Mouse (Mus musculus) embryonic fibroblast, embryonic 13.5 days (primary cell): ENCODE results near the gene Wdfy2. TPM values are rescaled to one million over a fixed set of nuclear protein-coding genes. Genes with fewer than 3 reads are reported as not detected.

ENCODE experiments used
- H3K27ac ChIP-seq: 2 replicates; pipeline ENCODE4 v1.5.1; 2012; ENCODE audit warnings: low read length, control low read depth, inconsistent platforms; ENCODE audit not compliant: insufficient read depth
- H3K4me1 ChIP-seq: 2 replicates; pipeline ENCODE4 v1.6.1; 2011; ENCODE audit warnings: low read length; ENCODE audit not compliant: control insufficient read depth, insufficient read depth
- H3K4me3 ChIP-seq: 2 replicates; pipeline ENCODE4 v1.5.1; 2011; ENCODE audit warnings: mild to moderate bottlenecking, control low read depth, low read length; ENCODE audit not compliant: insufficient read depth
- CTCF ChIP-seq: IDR thresholded peaks from 2 replicates; pipeline ENCODE4 v1.5.1; 2011; ENCODE audit warnings: mild to moderate bottlenecking, control low read depth, low read length, moderate library complexity, borderline replicate concordance; ENCODE audit not compliant: insufficient read depth
- POLR2A ChIP-seq: IDR thresholded peaks from 2 replicates; pipeline ENCODE4 v1.6.1; 2011; ENCODE audit warnings: low read depth, mild to moderate bottlenecking, control low read depth, low read length, moderate library complexity
- polyA plus RNA-seq: library from polyadenylated mRNA; stranded (reverse); fragments of >200 nt; gene quantifications from 2 replicates; pipeline ENCODE4 v1.2.4, GENCODE M21; 2011; ENCODE audit warnings: low read depth; ENCODE audit not compliant: missing spikeins, insufficient read length

The Wdfy2 gene
- polyA plus RNA-seq, 1 experiment = 17.5 TPM

- no peaks in the 10 kb centered on the region for H3K4me1 ChIP-seq
- TF ChIP-seq POLR2A (no peak), CTCF (no peak)
Observed at GRCm38 (mm10) chr14:62916488-62917034, 79.1 kb downstream of the Wdfy2 start.

GRCm38 (mm10) chr14:62921401-62921800 is 83.9 kb downstream of the Wdfy2 start:
- Histone ChIP-seq H3K27ac (no peak overlapping the region), H3K4me1 (no peaks in the 10 kb centered on the region), H3K4me3 (no peak overlapping the region)
- no peak for TF ChIP-seq CTCF
- no peak for TF ChIP-seq POLR2A

More at GRCm38 (mm10) chr14:62916488-62917034, 79.1 kb downstream of the Wdfy2 start:
- H3K27ac ChIP-seq = no peak overlapping the region
- H3K4me3 ChIP-seq = no peak overlapping the region

GRCm38 (mm10) chr14:62922637-62923036 is 85.2 kb downstream of the Wdfy2 start:
- TF ChIP-seq CTCF (no peak), POLR2A (no peak)
- H3K4me1 ChIP-seq = no peaks in the 10 kb centered on the region
- H3K27ac ChIP-seq = no peak overlapping the region
- no peak overlapping the region for H3K4me3 ChIP-seq

GRCm38 (mm10) chr14:62924800-62925199 is 87.3 kb downstream of the Wdfy2 start:
- no peak; the same call in 1 of the 2 replicates for TF ChIP-seq CTCF
- no peak for TF ChIP-seq POLR2A
- H3K27ac ChIP-seq = no peak overlapping the region

GRCm38 (mm10) chr14:62928101-62928541 is 90.6 kb downstream of the Wdfy2 start:
- TF ChIP-seq CTCF = no peak
- no peak for TF ChIP-seq POLR2A
- Histone ChIP-seq H3K4me1 (no peaks in the 10 kb centered on the region), H3K27ac (no peak overlapping the region), H3K4me3 (no peak overlapping the region)

More at GRCm38 (mm10) chr14:62924800-62925199, 87.3 kb downstream of the Wdfy2 start:
- Histone ChIP-seq H3K4me1 (no peaks in the 10 kb centered on the region), H3K4me3 (no peak overlapping the region)

- Histone ChIP-seq H3K4me1 (no peaks in the 10 kb centered on the region), H3K4me3 (no peak overlapping the region), H3K27ac (no peak overlapping the region)
- no peak for TF ChIP-seq CTCF
- no peak for TF ChIP-seq POLR2A
Observed at GRCm38 (mm10) chr14:62935361-62935760, 97.9 kb downstream of the Wdfy2 start.

- no peaks in the 10 kb centered on the region for H3K4me1 ChIP-seq
- H3K27ac ChIP-seq = no peak overlapping the region
- no peak overlapping the region for H3K4me3 ChIP-seq
- TF ChIP-seq POLR2A (no peak), CTCF (no peak)
Observed at GRCm38 (mm10) chr14:62936631-62937380, 99.3 kb downstream of the Wdfy2 start.

GRCm38 (mm10) chr14:62937675-62938074 is 100.2 kb downstream of the Wdfy2 start:
- no peak for TF ChIP-seq POLR2A
- no peak for TF ChIP-seq CTCF
- H3K27ac ChIP-seq = no peak overlapping the region
- no peaks in the 10 kb centered on the region for H3K4me1 ChIP-seq
- no peak overlapping the region for H3K4me3 ChIP-seq

GRCm38 (mm10) chr14:62939435-62939834 is 102.0 kb downstream of the Wdfy2 start:
- no peak overlapping the region for H3K27ac ChIP-seq
- TF ChIP-seq POLR2A (no peak), CTCF (no peak)
- no peaks in the 10 kb centered on the region for H3K4me1 ChIP-seq

More at GRCm38 (mm10) chr14:62939435-62939834, 102.0 kb downstream of the Wdfy2 start:
- H3K4me3 ChIP-seq = no peak overlapping the region
